Mouse (Mus musculus): ENCODE results near the gene Tmem115. TPM values are rescaled to one million over a fixed set of nuclear protein-coding genes. Genes with fewer than 3 reads are reported as not detected.

The Tmem115 gene
- polyA plus RNA-seq (2012; rRNA removed) (34.9 and 41.3 TPM in 2 replicates), polyA plus RNA-seq (2014; fragmentation: Nextera tagmentation; extraction: Ambion mirVana) (54.1 and 58.8 TPM in 2 replicates)

- DNase-seq (ENCODE audit: low spot score) (peak; percentile 99), ATAC-seq (ENCODE audit: low FRiP score, low read depth) (peak; percentile 99)
- Histone ChIP-seq H3K4me2 (replicated peaks; ENCODE audit: low read depth, low read length, severe bottlenecking) (peak within 1 kb of the TSS; percentile 96), H3K9me3 (ENCODE audit: control insufficient read depth, low read length) (no peaks in the 10 kb centered on the region), H3K27ac (replicated peaks; ENCODE audit: low read depth, low read length) (peak within 1 kb of the TSS; percentile 73), H3K9ac (ENCODE audit: low read depth, low read length, severe bottlenecking) (peak within 1 kb of the TSS; percentile 91), H3K27me3 (ENCODE audit: control insufficient read depth, insufficient read depth, low read length) (no peaks in the 10 kb centered on the region), H3K36me3 (ENCODE audit: control insufficient read depth, insufficient read depth, low read length) (peaks cover 19% of the 10 kb centered on the region), H3K4me3 (replicated peaks; ENCODE audit: low read length) (peak within 1 kb of the TSS; percentile 89), H3K4me1 (ENCODE audit: control insufficient read depth, insufficient read depth, low read length) (peaks cover 22% of the 10 kb centered on the region)
- peak; percentile 69; the same call in 1 of the 2 replicates for TF ChIP-seq POLR2A (IDR thresholded peaks at IDR 0.05; ENCODE audit: borderline replicate concordance, extremely low read depth, insufficient read depth, insufficient read length)
- under 1% methylated on average over 48 of the region's 48 CpGs for WGBS
Observed at GRCm38 (mm10) chr9:107533791-107534407, at the start of gene Tmem115. TSS of gene Tmem115 (plus strand) at chr9:107533945.

GRCm38 (mm10) chr9:107484302-107484701, 49.4 kb upstream of the Tmem115 start:
- H3K4me3 ChIP-seq (replicated peaks; ENCODE audit: low read length): no peak overlapping the region
- no peaks in the 10 kb centered on the region for H3K9me3 ChIP-seq (ENCODE audit: control insufficient read depth, low read length)
- DNase-seq (ENCODE audit: low spot score): peak; percentile 22
- ATAC-seq (ENCODE audit: low FRiP score, low read depth): no peak
- H3K4me1 ChIP-seq (ENCODE audit: control insufficient read depth, insufficient read depth, low read length): peaks cover 23% of the 10 kb centered on the region
- no peak overlapping the region for H3K27ac ChIP-seq (replicated peaks; ENCODE audit: low read depth, low read length)
- TF ChIP-seq POLR2A (IDR thresholded peaks at IDR 0.05; ENCODE audit: borderline replicate concordance, extremely low read depth, insufficient read depth, insufficient read length): no peak
- H3K27me3 ChIP-seq (ENCODE audit: control insufficient read depth, insufficient read depth, low read length): no peaks in the 10 kb centered on the region
- H3K4me2 ChIP-seq (replicated peaks; ENCODE audit: low read depth, low read length, severe bottlenecking): no peak overlapping the region
- H3K9ac ChIP-seq (ENCODE audit: low read depth, low read length, severe bottlenecking): no peak overlapping the region
- WGBS: 56% methylated on average over 16 of the region's 17 CpGs
- H3K36me3 ChIP-seq (ENCODE audit: control insufficient read depth, insufficient read depth, low read length): no peaks in the 10 kb centered on the region

- Histone ChIP-seq H3K4me2 (replicated peaks; ENCODE audit: low read depth, low read length, severe bottlenecking) (no peak overlapping the region), H3K36me3 (ENCODE audit: control insufficient read depth, insufficient read depth, low read length) (no peaks in the 10 kb centered on the region), H3K9ac (ENCODE audit: low read depth, low read length, severe bottlenecking) (no peak overlapping the region), H3K9me3 (ENCODE audit: control insufficient read depth, low read length) (no peaks in the 10 kb centered on the region), H3K27me3 (ENCODE audit: control insufficient read depth, insufficient read depth, low read length) (no peaks in the 10 kb centered on the region), H3K27ac (replicated peaks; ENCODE audit: low read depth, low read length) (no peak overlapping the region), H3K4me1 (ENCODE audit: control insufficient read depth, insufficient read depth, low read length) (peaks cover 19% of the 10 kb centered on the region), H3K4me3 (replicated peaks; ENCODE audit: low read length) (no peak overlapping the region)
- ATAC-seq (ENCODE audit: low FRiP score, low read depth) (no peak), DNase-seq (ENCODE audit: low spot score) (no peak)
- 84% methylated on average over 6 of the region's 6 CpGs for WGBS
- TF ChIP-seq POLR2A (IDR thresholded peaks at IDR 0.05; ENCODE audit: borderline replicate concordance, extremely low read depth, insufficient read depth, insufficient read length): no peak
Observed at GRCm38 (mm10) chr9:107484766-107485165, 49.0 kb upstream of the Tmem115 start.

- Histone ChIP-seq H3K27me3 (ENCODE audit: control insufficient read depth, insufficient read depth, low read length) (no peaks in the 10 kb centered on the region), H3K4me1 (ENCODE audit: control insufficient read depth, insufficient read depth, low read length) (peaks cover 10% of the 10 kb centered on the region), H3K36me3 (ENCODE audit: control insufficient read depth, insufficient read depth, low read length) (no peaks in the 10 kb centered on the region), H3K27ac (replicated peaks; ENCODE audit: low read depth, low read length) (no peak overlapping the region), H3K4me2 (replicated peaks; ENCODE audit: low read depth, low read length, severe bottlenecking) (no peak overlapping the region), H3K9me3 (ENCODE audit: control insufficient read depth, low read length) (no peaks in the 10 kb centered on the region), H3K4me3 (replicated peaks; ENCODE audit: low read length) (no peak overlapping the region), H3K9ac (ENCODE audit: low read depth, low read length, severe bottlenecking) (no peak overlapping the region)
- ATAC-seq (ENCODE audit: low FRiP score, low read depth): no peak
- no peak for TF ChIP-seq POLR2A (IDR thresholded peaks at IDR 0.05; ENCODE audit: borderline replicate concordance, extremely low read depth, insufficient read depth, insufficient read length)
- WGBS: 71% methylated on average over 10 of the region's 10 CpGs
- no peak for DNase-seq (ENCODE audit: low spot score)
Observed at GRCm38 (mm10) chr9:107486086-107486485, 47.7 kb upstream of the Tmem115 start.

- Histone ChIP-seq H3K27ac (replicated peaks; ENCODE audit: low read depth, low read length) (no peak overlapping the region), H3K4me1 (ENCODE audit: control insufficient read depth, insufficient read depth, low read length) (0 out of 2 replicates have a peak, but pooled peaks cover 5% of the 10 kb centered on the region), H3K27me3 (ENCODE audit: control insufficient read depth, insufficient read depth, low read length) (no peaks in the 10 kb centered on the region), H3K36me3 (ENCODE audit: control insufficient read depth, insufficient read depth, low read length) (no peaks in the 10 kb centered on the region), H3K4me3 (replicated peaks; ENCODE audit: low read length) (no peak overlapping the region), H3K9ac (ENCODE audit: low read depth, low read length, severe bottlenecking) (no peak overlapping the region), H3K9me3 (ENCODE audit: control insufficient read depth, low read length) (no peaks in the 10 kb centered on the region), H3K4me2 (replicated peaks; ENCODE audit: low read depth, low read length, severe bottlenecking) (no peak overlapping the region)
- WGBS: 59% methylated on average over 6 of the region's 6 CpGs
- TF ChIP-seq POLR2A (IDR thresholded peaks at IDR 0.05; ENCODE audit: borderline replicate concordance, extremely low read depth, insufficient read depth, insufficient read length): no peak
- DNase-seq (ENCODE audit: low spot score) (peak; percentile 57), ATAC-seq (ENCODE audit: low FRiP score, low read depth) (no peak)
Observed at GRCm38 (mm10) chr9:107486507-107487225, 47.1 kb upstream of the Tmem115 start.
